Mouse (Mus musculus) midbrain, embryonic 12.5 days (tissue): ENCODE data around the gene Morc2b. TPM values are rescaled to one million over a fixed set of nuclear protein-coding genes. Genes with fewer than 3 reads are reported as not detected.
"Not testable (repeated sequence)": the region's sequence is repeated elsewhere in the genome, so short reads cannot be mapped to it uniquely, and the experiment has no call there.

Experiments used
- ATAC-seq: fragments of 200-750 bp; cut with Nextera tagmentation; 2 replicates; pipeline ENCODE4 v1.8.0; 2017; ENCODE audit warnings: low read depth, moderate TSS enrichment, moderate library complexity; ENCODE audit not compliant: low FRiP score
- H3K27ac ChIP-seq: fragments of 300-500 bp; sonication (generic); replicated peaks from 2 replicates; pipeline ENCODE4 v1.5.1; 2016; ENCODE audit warnings: mild to moderate bottlenecking
- H3K27me3 ChIP-seq: fragments of 300-500 bp; sonication (generic); 2 replicates; pipeline ENCODE4 v1.6.1; 2016; ENCODE audit warnings: mild to moderate bottlenecking
- H3K36me3 ChIP-seq: fragments of 300-500 bp; sonication (generic); 2 replicates; pipeline ENCODE4 v1.6.1; 2016
- H3K4me1 ChIP-seq: fragments of 300-500 bp; sonication (generic); 2 replicates; pipeline ENCODE4 v1.6.1; 2016
- H3K4me2 ChIP-seq: fragments of 300-500 bp; sonication (generic); replicated peaks from 2 replicates; pipeline ENCODE4 v1.6.1; 2016; ENCODE audit warnings: mild to moderate bottlenecking, moderate library complexity
- H3K4me3 ChIP-seq: fragments of 300-500 bp; sonication (generic); 2 replicates; pipeline ENCODE4 v1.5.1; 2016; ENCODE audit warnings: mild to moderate bottlenecking
- H3K9ac ChIP-seq: fragments of 300-500 bp; sonication (generic); replicated peaks from 2 replicates; pipeline ENCODE4 v1.6.1; 2016; ENCODE audit warnings: mild to moderate bottlenecking, moderate library complexity
- H3K9me3 ChIP-seq: fragments of 300-500 bp; sonication (generic); 2 replicates; pipeline ENCODE4 v1.6.1; 2016; ENCODE audit warnings: mild to moderate bottlenecking
- WGBS: fragments of 180-500 bp; shearing (Covaris S2); methylation state at CpG from one replicate; pipeline ENCODE4 v1.1.7; 2016; 5-methylcytosine and 5-hydroxymethylcytosine counted together
- polyA plus RNA-seq: library from polyadenylated mRNA; unstranded; fragments of >200 nt; fragmentation: Nextera tagmentation; extraction: Ambion mirVana; gene quantifications from 2 replicates; pipeline ENCODE4 v1.2.1, GENCODE M21; 2016

The Morc2b gene
- polyA plus RNA-seq: 0.18 and 0.29 TPM in 2 replicates

DNA sequence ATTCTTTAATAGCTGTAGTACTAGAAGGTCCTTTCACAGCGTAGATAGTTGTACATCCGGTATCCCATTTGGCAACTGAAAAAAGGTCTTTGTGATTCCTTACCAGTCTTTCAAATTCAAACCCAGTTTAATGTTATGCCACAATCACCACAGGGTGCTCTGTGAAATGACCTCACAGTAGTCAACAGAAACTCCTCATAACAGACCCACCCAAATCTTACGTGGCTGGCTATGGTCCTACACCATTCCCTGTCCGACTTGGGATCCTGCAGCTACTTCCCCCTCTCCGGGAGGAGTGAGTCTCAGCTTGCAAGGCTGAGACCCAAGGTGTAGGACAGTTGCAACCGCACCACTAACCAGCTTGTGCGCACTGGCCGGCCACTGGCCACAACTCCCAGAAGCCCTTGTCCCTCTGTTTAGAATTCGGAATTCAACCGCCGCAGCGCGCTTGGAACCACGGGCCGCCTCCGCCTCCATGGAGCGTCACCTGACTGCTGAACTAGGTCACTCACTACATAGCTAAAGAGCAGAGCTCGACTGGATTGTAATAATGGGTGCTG, at the start of gene Morc2b:
Gene Morc2b, minus strand, starts transcription at position 423 of the 560 bp plus-strand sequence.
- ATAC-seq: no peak
- Histone ChIP-seq H3K4me3 (no peak within 1 kb of the TSS), H3K27me3 (no peaks in the 10 kb centered on the region), H3K4me2 (no peak within 1 kb of the TSS), H3K9ac (no peak within 1 kb of the TSS), H3K9me3 (peaks cover 13% of the 10 kb centered on the region; the same call in 1 of the 2 replicates), H3K4me1 (no peaks in the 10 kb centered on the region), H3K27ac (no peak within 1 kb of the TSS), H3K36me3 (no peaks in the 10 kb centered on the region)
- 78% methylated on average over 18 of the region's 18 CpGs for WGBS

DNA sequence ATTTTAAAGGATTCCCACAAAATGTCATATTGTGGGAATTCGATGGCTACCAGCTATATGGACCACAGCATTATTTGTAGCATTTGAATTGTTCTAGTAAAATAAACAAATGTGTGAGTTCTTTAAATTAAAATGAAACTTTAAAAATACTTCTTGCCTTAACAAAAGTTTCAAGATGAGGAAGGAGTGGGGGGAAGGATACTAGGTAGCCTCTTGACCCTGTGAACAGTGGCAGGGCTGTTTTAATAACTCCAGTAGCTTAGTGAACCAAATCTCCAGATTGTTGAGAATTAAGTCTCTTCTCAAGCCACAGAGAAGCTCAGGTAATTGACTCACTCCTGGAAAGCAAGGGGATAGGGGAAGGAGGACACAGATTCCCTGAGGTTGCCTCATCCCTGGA, 28.7 kb upstream of the Morc2b start, which contains the start of gene Olfr55:
Gene Olfr55, plus strand, starts transcription at position 301 of the 400 bp plus-strand sequence.
- not testable (repeated sequence) for H3K4me1 ChIP-seq, H3K9ac ChIP-seq, H3K4me2 ChIP-seq, H3K9me3 ChIP-seq, H3K27ac ChIP-seq, H3K36me3 ChIP-seq, H3K27me3 ChIP-seq, ATAC-seq, H3K4me3 ChIP-seq
- 69% methylated on average over 1 of the region's 1 CpGs for WGBS

DNA sequence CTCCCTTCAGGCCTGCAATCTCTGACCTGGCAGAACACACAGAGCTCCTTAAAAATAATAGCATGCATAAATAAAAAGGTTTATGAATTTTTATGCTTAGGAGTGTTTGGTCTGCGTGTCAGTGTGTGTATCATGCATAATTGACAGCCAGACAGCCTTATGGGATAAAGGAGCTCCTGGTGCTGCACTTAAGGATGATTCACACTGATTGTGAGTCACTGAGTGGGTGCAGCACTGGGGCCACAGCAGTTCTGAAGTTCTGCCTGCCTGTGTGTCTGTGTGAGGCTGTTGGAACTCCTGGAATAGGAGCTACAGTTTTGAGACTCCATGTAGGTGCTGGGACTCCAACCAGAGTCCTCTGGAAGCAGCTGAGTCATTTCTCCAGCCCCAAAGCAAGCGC, 13.2 kb downstream of the Morc2b start:
- Histone ChIP-seq H3K4me2 (no peak overlapping the region), H3K4me3 (no peak overlapping the region), H3K9me3 (no peaks in the 10 kb centered on the region), H3K4me1 (no peaks in the 10 kb centered on the region), H3K27me3 (no peaks in the 10 kb centered on the region), H3K9ac (no peak overlapping the region), H3K27ac (no peak overlapping the region), H3K36me3 (no peaks in the 10 kb centered on the region)
- 65% methylated on average over 2 of the region's 2 CpGs for WGBS
- ATAC-seq: no peak

DNA sequence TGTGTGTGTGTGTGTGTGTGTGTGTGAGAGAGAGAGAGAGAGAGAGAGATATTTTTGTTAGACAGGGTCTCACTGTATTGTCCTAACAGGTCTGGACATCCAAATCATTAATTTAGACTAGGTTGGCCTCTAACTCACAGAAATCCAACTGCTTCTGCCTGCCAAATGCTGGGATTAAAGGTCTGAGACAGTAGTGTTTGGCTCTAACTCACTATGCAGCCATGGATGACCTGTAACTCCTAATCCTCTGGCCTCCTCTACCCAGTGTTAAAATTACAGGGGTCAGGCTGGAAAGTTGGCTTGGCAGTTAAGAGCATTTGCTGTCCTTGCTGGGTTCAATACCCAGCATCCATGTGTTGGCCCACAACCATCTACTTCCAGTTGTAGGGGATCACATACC, 14.9 kb downstream of the Morc2b start:
- no peak overlapping the region for H3K27ac ChIP-seq
- no peak overlapping the region for H3K9ac ChIP-seq
- no peaks in the 10 kb centered on the region for H3K36me3 ChIP-seq
- no peaks in the 10 kb centered on the region for H3K27me3 ChIP-seq
- no peak overlapping the region for H3K4me2 ChIP-seq
- no peaks in the 10 kb centered on the region for H3K9me3 ChIP-seq
- H3K4me3 ChIP-seq: no peak overlapping the region
- H3K4me1 ChIP-seq: no peaks in the 10 kb centered on the region
- ATAC-seq: no peak

DNA sequence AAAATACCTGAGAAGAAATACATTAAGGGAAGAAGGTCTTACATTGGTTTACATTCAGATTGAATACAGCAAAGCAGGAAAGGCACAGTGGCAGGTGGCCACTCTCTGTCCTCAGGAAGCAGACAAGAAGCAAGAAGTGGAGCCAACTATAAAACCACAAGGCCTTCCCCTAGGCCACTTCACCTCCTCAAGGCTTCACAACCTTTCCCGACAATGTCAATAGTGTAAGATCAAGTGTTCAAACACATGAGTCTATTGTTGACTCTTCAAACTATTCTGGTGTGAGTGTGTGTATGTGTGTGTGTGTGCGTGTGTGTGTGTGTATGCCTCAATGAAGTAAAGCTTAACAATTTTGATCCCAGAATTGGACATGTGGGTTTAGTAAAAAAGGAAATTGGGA, 42.1 kb downstream of the Morc2b start:
- H3K36me3 ChIP-seq: 0 out of 2 replicates have a peak, but pooled peaks cover 2% of the 10 kb centered on the region
- peaks cover 12% of the 10 kb centered on the region for H3K4me1 ChIP-seq
- no peak overlapping the region for H3K9ac ChIP-seq
- H3K4me2 ChIP-seq: no peak overlapping the region
- no peaks in the 10 kb centered on the region for H3K9me3 ChIP-seq
- no peaks in the 10 kb centered on the region for H3K27me3 ChIP-seq
- 87% methylated on average over 2 of the region's 2 CpGs for WGBS
- ATAC-seq: no peak
- H3K4me3 ChIP-seq: no peak overlapping the region
- no peak overlapping the region for H3K27ac ChIP-seq

DNA sequence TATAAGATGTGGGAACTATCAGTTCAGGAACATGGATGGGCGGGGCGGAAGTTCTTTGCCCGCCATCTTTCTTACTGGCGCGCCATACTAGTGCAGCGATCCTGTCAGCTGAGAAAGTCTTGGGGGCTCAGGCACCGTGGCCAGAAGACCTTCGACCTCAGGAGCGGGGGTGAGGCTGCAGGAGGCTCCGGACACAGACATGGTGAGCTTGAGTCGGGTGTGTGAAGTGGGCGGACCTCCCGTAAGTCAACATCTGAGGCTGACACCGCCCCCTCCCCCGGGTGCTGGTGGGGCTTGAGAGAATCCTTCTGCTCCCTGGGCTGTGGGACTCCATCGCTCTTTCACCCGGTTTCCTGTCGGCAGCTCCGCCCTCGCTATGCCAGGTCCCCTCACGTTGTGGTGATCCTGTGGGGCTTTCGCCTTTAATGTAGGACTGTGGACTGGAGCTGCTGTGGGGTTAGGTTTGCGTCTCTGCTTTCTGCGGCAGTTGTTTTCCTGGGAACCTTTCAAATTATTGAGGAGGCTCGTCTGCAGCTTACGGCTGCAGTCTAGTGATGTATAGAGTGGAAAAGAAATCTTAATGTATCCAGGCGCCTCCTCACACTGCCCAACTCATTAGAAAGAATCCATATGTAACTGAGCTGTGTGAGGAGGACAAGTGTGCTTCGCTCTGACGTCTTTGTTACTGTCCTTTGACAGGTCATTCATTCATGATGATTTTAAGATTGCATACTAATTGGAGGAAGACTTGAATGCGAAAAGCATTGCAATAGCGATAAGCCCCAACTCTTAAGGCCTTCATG, 46.9 kb downstream of the Morc2b start:
- peak overlapping the region; percentile 64 for H3K4me2 ChIP-seq
- peak overlapping the region; percentile 83 for H3K9ac ChIP-seq
- no peaks in the 10 kb centered on the region for H3K9me3 ChIP-seq
- no peaks in the 10 kb centered on the region for H3K27me3 ChIP-seq
- H3K4me3 ChIP-seq: peak overlapping the region; percentile 73
- H3K27ac ChIP-seq: peak overlapping the region; percentile 94
- ATAC-seq: peak; percentile 70
- 0 out of 2 replicates have a peak, but pooled peaks cover 2% of the 10 kb centered on the region for H3K36me3 ChIP-seq
- peaks cover 12% of the 10 kb centered on the region for H3K4me1 ChIP-seq
- WGBS: 3% methylated on average over 31 of the region's 31 CpGs

DNA sequence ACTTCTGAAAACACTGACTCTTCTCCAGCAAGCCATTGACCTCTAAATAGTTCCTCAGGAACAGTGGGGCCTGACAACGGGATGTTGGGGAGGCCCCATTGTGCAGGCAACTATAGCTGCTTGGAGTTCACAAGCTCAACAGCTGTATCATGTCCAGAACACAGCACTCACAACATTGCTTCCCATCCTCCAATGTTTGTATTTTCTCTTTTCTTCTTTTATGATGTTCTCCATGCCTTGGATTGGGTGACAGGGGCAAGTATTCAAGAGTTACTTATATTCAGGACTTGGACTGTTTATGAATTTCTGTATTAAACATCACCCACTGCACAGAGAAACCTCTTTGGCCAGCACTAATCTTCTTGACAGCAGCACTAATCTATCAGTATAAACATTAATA, 47.9 kb downstream of the Morc2b start:
- H3K4me2 ChIP-seq: peak overlapping the region; percentile 64
- peak overlapping the region; percentile 94 for H3K27ac ChIP-seq
- H3K36me3 ChIP-seq: no peaks in the 10 kb centered on the region
- peaks cover 12% of the 10 kb centered on the region for H3K4me1 ChIP-seq
- WGBS: 63% methylated on average over 1 of the region's 1 CpGs
- no peak for ATAC-seq
- no peak overlapping the region; the same call in 1 of the 2 replicates for H3K4me3 ChIP-seq
- no peaks in the 10 kb centered on the region for H3K27me3 ChIP-seq
- no peak overlapping the region for H3K9ac ChIP-seq
- H3K9me3 ChIP-seq: no peaks in the 10 kb centered on the region

DNA sequence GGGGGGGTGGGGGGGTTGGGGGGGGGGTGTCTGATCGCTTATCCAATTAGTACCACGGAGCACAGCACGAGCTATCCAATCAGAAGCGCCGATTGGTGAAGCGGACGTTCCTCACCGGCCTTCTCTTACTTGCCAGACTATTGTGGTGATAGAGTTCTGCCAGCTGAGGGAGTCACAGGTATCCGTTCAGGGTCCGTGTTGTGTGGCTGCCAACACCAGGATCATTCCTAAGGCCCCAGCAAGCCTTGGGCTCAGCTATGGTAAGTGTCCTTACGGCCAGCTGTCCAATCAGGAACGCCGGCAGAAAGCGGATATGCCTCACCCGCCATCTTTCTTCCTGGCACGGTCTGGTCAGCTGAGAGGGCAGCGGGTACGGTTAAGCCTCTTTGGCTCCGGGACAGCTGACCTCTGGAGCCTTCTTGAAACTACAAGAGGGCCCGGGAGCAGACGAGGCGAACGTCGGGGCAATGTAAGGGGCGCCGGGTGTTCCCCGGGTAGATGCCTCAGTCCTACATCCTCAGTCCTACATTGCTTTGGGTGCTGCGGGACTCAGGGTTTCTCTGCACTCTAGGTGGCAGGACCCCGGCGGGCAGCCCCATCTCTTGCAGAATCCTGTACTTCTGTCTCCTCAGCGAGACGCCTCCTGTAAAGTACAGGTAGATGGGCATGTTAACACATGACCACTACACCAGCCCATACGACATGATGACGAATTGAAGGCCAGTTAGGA, 50.1 kb downstream of the Morc2b start, which contains the start of gene Zfp563:
Gene Zfp563, plus strand, starts transcription at position 91 of the 730 bp plus-strand sequence.
- WGBS: 5% methylated on average over 34 of the region's 34 CpGs
- ATAC-seq: peak; percentile 90

DNA sequence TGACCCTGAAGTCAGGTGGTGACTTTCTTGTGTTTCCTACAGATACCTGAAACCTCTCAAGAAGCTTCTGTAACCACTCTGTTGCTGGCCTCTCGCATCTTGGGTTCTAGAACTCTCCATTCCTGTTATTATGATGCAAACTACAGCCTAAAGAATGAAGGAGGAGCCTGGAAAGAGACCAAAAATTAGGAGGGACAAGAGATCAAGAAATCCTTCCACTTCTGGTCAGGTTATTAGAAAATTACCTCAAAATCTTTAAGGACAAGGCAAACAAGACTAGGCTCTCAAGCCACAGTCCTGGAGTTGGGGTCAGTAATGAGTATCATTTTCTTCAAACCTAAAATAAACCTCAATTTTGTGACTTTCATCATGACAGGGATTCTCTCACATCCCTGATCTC, 71.5 kb downstream of the Morc2b start, which contains the start of gene 4921501E09Rik:
Gene 4921501E09Rik, minus strand, starts transcription at position 101 of the 400 bp plus-strand sequence.
- 29% methylated on average over 1 of the region's 1 CpGs for WGBS
- H3K9me3 ChIP-seq: no peaks in the 10 kb centered on the region
- no peak within 1 kb of the TSS for H3K27ac ChIP-seq
- H3K4me3 ChIP-seq: no peak within 1 kb of the TSS
- no peak for ATAC-seq
- no peaks in the 10 kb centered on the region for H3K36me3 ChIP-seq
- no peak within 1 kb of the TSS for H3K9ac ChIP-seq
- H3K4me2 ChIP-seq: no peak within 1 kb of the TSS
- H3K4me1 ChIP-seq: no peaks in the 10 kb centered on the region
- H3K27me3 ChIP-seq: 0 out of 2 replicates have a peak, but pooled peaks cover 2% of the 10 kb centered on the region

More for the DNA sequence above, 50.1 kb downstream of the Morc2b start, which contains the start of gene Zfp563:
- Histone ChIP-seq H3K4me2 (peak within 1 kb of the TSS; percentile 61), H3K4me1 (peaks cover 12% of the 10 kb centered on the region), H3K27me3 (peaks cover 3% of the 10 kb centered on the region; the same call in 1 of the 2 replicates), H3K9me3 (no peaks in the 10 kb centered on the region), H3K36me3 (no peaks in the 10 kb centered on the region), H3K9ac (peak within 1 kb of the TSS; percentile 63), H3K27ac (peak within 1 kb of the TSS; percentile 86), H3K4me3 (peak within 1 kb of the TSS; percentile 64)
